Mouse (Mus musculus) kidney, adult 18-20 months (tissue): ENCODE data around the gene Sncb.
A peak's percentile ranks its signal among the peaks of the same experiment; 100 is the strongest.

Experiments used
- DNase-seq: peaks from one replicate; pipeline ENCODE4 v3.0.0; 2021

Sncb gene

GRCm38 (mm10) chr13:54781086-54781485 is 14.7 kb upstream of the Sncb start:
- no peak for DNase-seq

- DNase-seq: no peak
Observed at GRCm38 (mm10) chr13:54780592-54780991, 14.2 kb upstream of the Sncb start.

- DNase-seq: no peak
Observed at GRCm38 (mm10) chr13:54767012-54767411, 617 bp upstream of the Sncb start.

- DNase-seq: no peak
Observed at GRCm38 (mm10) chr13:54765281-54766191, 859 bp downstream of the Sncb start.

- DNase-seq: no peak
Observed at GRCm38 (mm10) chr13:54760906-54761305, 5.5 kb downstream of the Sncb start.

- DNase-seq: no peak
Observed at GRCm38 (mm10) chr13:54760164-54760795, 6.1 kb downstream of the Sncb start.

- no peak for DNase-seq
Observed at GRCm38 (mm10) chr13:54759496-54759895, 6.9 kb downstream of the Sncb start.

- DNase-seq: no peak
Observed at GRCm38 (mm10) chr13:54758756-54759470, 7.5 kb downstream of the Sncb start.

- peak; percentile 58 for DNase-seq
Observed at GRCm38 (mm10) chr13:54758045-54758755, 8.2 kb downstream of the Sncb start.

- DNase-seq: no peak
Observed at GRCm38 (mm10) chr13:54757093-54757830, 9.1 kb downstream of the Sncb start.

GRCm38 (mm10) chr13:54756156-54756712 is 10.2 kb downstream of the Sncb start:
- no peak for DNase-seq

GRCm38 (mm10) chr13:54755201-54755830 is 11.1 kb downstream of the Sncb start:
- no peak for DNase-seq

GRCm38 (mm10) chr13:54754169-54755080 is 12.0 kb downstream of the Sncb start:
- no peak for DNase-seq

- DNase-seq: no peak
Observed at GRCm38 (mm10) chr13:54753733-54754132, 12.7 kb downstream of the Sncb start.

- no peak for DNase-seq
Observed at GRCm38 (mm10) chr13:54752656-54753055, 13.7 kb downstream of the Sncb start.

GRCm38 (mm10) chr13:54750699-54751098 is 15.7 kb downstream of the Sncb start:
- peak; percentile 12 for DNase-seq

- no peak for DNase-seq
Observed at GRCm38 (mm10) chr13:54749864-54750411, 16.5 kb downstream of the Sncb start, which contains the start of gene Gprin1. Gene Gprin1 (minus strand): TSS chr13:54749874.

- peak; percentile 27 for DNase-seq
Observed at GRCm38 (mm10) chr13:54749061-54749863, 17.1 kb downstream of the Sncb start.

GRCm38 (mm10) chr13:54748721-54749060 is 17.7 kb downstream of the Sncb start:
- DNase-seq: no peak
